Mouse (Mus musculus): ENCODE data around the gene Grk2.

DNA sequence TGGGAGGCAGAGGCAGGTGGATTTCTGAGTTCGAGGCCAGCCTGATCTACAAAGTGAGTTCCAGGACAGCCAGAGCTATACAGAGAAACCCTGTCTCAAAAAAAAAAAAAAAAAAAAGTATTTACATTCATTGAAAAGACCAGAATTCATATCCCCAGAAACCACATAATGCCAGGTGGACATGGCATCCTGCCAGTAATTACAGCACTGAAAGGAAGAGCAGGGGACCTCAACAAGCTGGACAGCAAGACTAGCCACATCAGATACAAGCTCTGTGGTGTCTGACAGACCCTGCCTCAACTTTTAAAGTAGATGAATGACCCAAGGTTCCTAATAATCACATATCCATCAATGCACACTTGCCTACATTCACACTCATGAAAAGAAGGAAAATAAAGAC is 15.6 kb upstream of the Grk2 start:
- no peak for TF ChIP-seq CTCF (IDR thresholded peaks at IDR 0.05; ENCODE audit: extremely low read depth, insufficient read depth, low read length)
- no peak for TF ChIP-seq POLR2A (IDR thresholded peaks at IDR 0.05; ENCODE audit: extremely low read depth, insufficient read depth, low read length)
